Mouse (Mus musculus): ENCODE measurements at regions not wholly inside any gene's neighbourhood (a gene's known extent, or its start where the extent isn't known, plus 50 kb on each side); places are given as distances from the start of the nearest gene placed in this dataset.

GRCm38 (mm10) chr6:109533526-109533925, 705.1 kb downstream of the Edem1 start:
- DNase-seq: no peak

- DNase-seq: peak; percentile 91
Observed at GRCm38 (mm10) chr6:109542980-109543976, 714.8 kb downstream of the Edem1 start.

GRCm38 (mm10) chr6:109552316-109552715, 723.9 kb downstream of the Edem1 start:
- DNase-seq: no peak
